Mouse (Mus musculus): ENCODE results near the gene Csnk1g1.

DNA sequence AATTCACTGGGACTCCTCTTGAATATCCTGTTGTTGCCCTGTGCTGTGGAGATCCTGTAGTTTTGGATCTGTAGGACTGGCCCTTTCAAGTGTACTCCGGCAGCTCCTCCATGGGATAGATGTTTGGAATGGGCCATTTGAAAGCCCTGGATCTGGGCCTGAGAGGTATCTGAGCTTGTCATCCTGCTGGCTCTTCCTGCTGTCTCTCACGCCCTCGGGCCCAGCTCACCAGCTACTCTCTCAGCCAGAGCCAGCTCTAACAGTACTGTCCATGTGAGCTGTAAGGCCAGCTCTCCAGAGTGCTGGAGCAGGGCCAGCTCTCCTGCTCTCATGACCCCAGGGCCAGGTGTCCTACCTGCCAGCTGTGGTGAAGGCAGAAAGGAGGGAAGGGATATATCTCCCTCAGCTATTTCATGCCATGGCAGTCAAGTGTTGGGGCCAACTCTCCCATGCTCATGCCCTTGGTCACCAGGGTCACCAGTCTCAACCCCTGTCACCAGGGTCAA is 42.4 kb downstream of the Csnk1g1 start:
- no peak for TF ChIP-seq CTCF (IDR thresholded peaks at IDR 0.05; ENCODE audit: control insufficient read depth, insufficient read depth, low read length)
- no peak for TF ChIP-seq POLR2A (IDR thresholded peaks at IDR 0.05; ENCODE audit: borderline replicate concordance, control insufficient read depth, low read depth, low read length)
